Mouse (Mus musculus) small intestine, adult 10 weeks (tissue): Measurements from ENCODE around the gene Nfyc. TPM values are rescaled to one million over a fixed set of nuclear protein-coding genes. Genes with fewer than 3 reads are reported as not detected.

ENCODE experiments used
- polyA plus RNA-seq: library from polyadenylated mRNA; stranded (reverse); fragments of 350-450 nt; fragmentation: Illumina TruSeq; extraction: RNeasy Lipid Tissue Mini Kit (QIAGEN cat#74804); gene quantifications from one replicate; pipeline ENCODE4 v1.2.3, GENCODE M21; 2014; ENCODE audit warnings: low replicate concordance

Nfyc gene
- polyA plus RNA-seq: 18.2 TPM

GRCm38 (mm10) chr4:120831472-120831871, at the start of gene Nfyc:
TSS of gene Nfyc (minus strand) at chr4:120831572.

GRCm38 (mm10) chr4:120854588-120855319, 23.4 kb upstream of the Nfyc start, which contains the start of gene Rims3:
TSS of gene Rims3 (plus strand) at chr4:120854816.

GRCm38 (mm10) chr4:120747941-120748866, 83.2 kb downstream of the Nfyc start, which contains the start of gene Kcnq4:
TSS of gene Kcnq4 (minus strand) at chr4:120748612.

Other genes with a start within 250 kb of the Nfyc start
- gene Gm8439, start 242.8 kb downstream of the Nfyc start, polyA plus RNA-seq: not detected
- gene Cited4, start 165.0 kb downstream of the Nfyc start, polyA plus RNA-seq: not detected
- not detected for gene Kcnq4, start 83.0 kb downstream of the Nfyc start, polyA plus RNA-seq
- 0.26 TPM for gene Rims3, start 23.2 kb upstream of the Nfyc start, polyA plus RNA-seq
- 6.9 TPM for gene Exo5, start 93.4 kb upstream of the Nfyc start, polyA plus RNA-seq
- 2.5 TPM for gene Zfp69, start 120.1 kb upstream of the Nfyc start, polyA plus RNA-seq
- gene Smap2, start 185.7 kb upstream of the Nfyc start, polyA plus RNA-seq: 23.2 TPM
- not detected for gene Col9a2, start 207.8 kb upstream of the Nfyc start, polyA plus RNA-seq